Comparison of ENCODE assay signal across 19 mouse cellular contexts in genomic region chr9:108797477-108797876, GRCm38 (mm10). TPM values are rescaled to one million over a fixed set of nuclear protein-coding genes. Genes with fewer than 3 reads are reported as not detected.
DNase-seq lines count a peak whose midpoint lies in the region; ATAC-seq and TF ChIP-seq lines count a peak whose summit lies in the region.
"Had no signal": no experiment of that assay in that cellular context is flagged by ENCODE, and none has a peak within 500 bp of the region (broad histone marks: within the 10 kb centered on the region; RNA-seq: fewer than 3 reads in every experiment).

No protein-coding gene starts in this region.

- ATAC-seq in kidney, postnatal 0 days (replicated peaks; ENCODE audit: low FRiP score, low read depth): no peak
- no peak for ATAC-seq in embryonic facial prominence, embryonic 15.5 days (ENCODE audit: insufficient number of reproducible peaks, low FRiP score, low TSS enrichment, low read depth)
- ATAC-seq: forebrain, embryonic 16.5 days; intestine, embryonic 15.5 days; midbrain, embryonic 16.5 days had no signal

- H3ac ChIP-seq in C2C12 (ENCODE audit: control insufficient read depth, insufficient read length, low read depth): peak overlapping the region; percentile 22

- no peak overlapping the region; the same call in 1 of the 2 replicates for H3K4me2 ChIP-seq in kidney, postnatal 0 days (ENCODE audit: low read length)
- 0 out of 2 replicates have a peak overlapping the region, but pooled peaks have one; percentile 12 for H3K4me2 ChIP-seq in embryonic facial prominence, embryonic 15.5 days (replicated peaks)
- H3K4me2 ChIP-seq: intestine, embryonic 15.5 days had no signal

- no peaks in the 10 kb centered on the region for H3K27me3 ChIP-seq in heart, embryonic 10.5 days (ENCODE audit: insufficient read depth, poor library complexity, severe bottlenecking)
- no peaks in the 10 kb centered on the region for H3K27me3 ChIP-seq in kidney, postnatal 0 days (ENCODE audit: insufficient read depth, low read length)
- no peaks in the 10 kb centered on the region for H3K27me3 ChIP-seq in C2C12 (ENCODE audit: control insufficient read depth, insufficient read depth, insufficient read length)
- H3K27me3 ChIP-seq in embryonic facial prominence, embryonic 15.5 days: no peaks in the 10 kb centered on the region
- H3K27me3 ChIP-seq: intestine, embryonic 15.5 days had no signal

- H3K79me2 ChIP-seq in C2C12 (ENCODE audit: control insufficient read depth, insufficient read depth): peaks cover 73% of the 10 kb centered on the region

- 91% methylated on average over 7 of the region's 7 CpGs for WGBS in heart, embryonic 10.5 days
- 77% methylated on average over 7 of the region's 7 CpGs for WGBS in kidney, postnatal 0 days
- 88% methylated on average over 7 of the region's 7 CpGs for WGBS in embryonic facial prominence, embryonic 15.5 days

- intact Hi-C loops in heart, postnatal 10 days (cut with DNase I): no loop called here
- intact Hi-C loops in gastrocnemius, postnatal 36 days (cut with DNase I): no loop called here

- TF ChIP-seq CTCF in kidney, postnatal 0 days (IDR thresholded peaks at IDR 0.05; ENCODE audit: low read depth): no peak
- TF ChIP-seq CTCF in C2C12 (IDR thresholded peaks at IDR 0.05; ENCODE audit: control insufficient read depth, insufficient read depth, insufficient read length): no peak

- H3K27ac ChIP-seq in heart, embryonic 10.5 days: no peak overlapping the region
- H3K27ac ChIP-seq in kidney, postnatal 0 days: peak overlapping the region; percentile 37; the same call in 1 of the 2 replicates
- H3K27ac ChIP-seq in embryonic facial prominence, embryonic 15.5 days (replicated peaks): no peak overlapping the region
- H3K27ac ChIP-seq: hindbrain, embryonic 10.5 days; intestine, embryonic 15.5 days had no signal

- H3K9me3 ChIP-seq in heart, embryonic 10.5 days: no peaks in the 10 kb centered on the region
- H3K9me3 ChIP-seq in kidney, postnatal 0 days (replicated peaks; ENCODE audit: low read length): no peaks in the 10 kb centered on the region
- no peaks in the 10 kb centered on the region for H3K9me3 ChIP-seq in embryonic facial prominence, embryonic 15.5 days (replicated peaks)
- H3K9me3 ChIP-seq: hindbrain, embryonic 10.5 days; intestine, embryonic 15.5 days had no signal

- H3K4me1 ChIP-seq in heart, embryonic 10.5 days: peaks cover 31% of the 10 kb centered on the region
- peaks cover 9% of the 10 kb centered on the region for H3K4me1 ChIP-seq in kidney, postnatal 0 days (replicated peaks; ENCODE audit: insufficient read depth, low read length)
- peaks cover 32% of the 10 kb centered on the region for H3K4me1 ChIP-seq in embryonic facial prominence, embryonic 15.5 days

- H3K4me3 ChIP-seq in heart, embryonic 10.5 days: no peak overlapping the region
- no peak overlapping the region for H3K4me3 ChIP-seq in kidney, postnatal 0 days (replicated peaks; ENCODE audit: low read depth, low read length)
- H3K4me3 ChIP-seq in C2C12 (ENCODE audit: insufficient read depth, poor library complexity, severe bottlenecking): peak overlapping the region; percentile 26
- H3K4me3 ChIP-seq in embryonic facial prominence, embryonic 15.5 days (replicated peaks): 0 out of 2 replicates have a peak overlapping the region, but pooled peaks have one; percentile 10
- H3K4me3 ChIP-seq: erythroblast, embryonic 14.5 days; hindbrain, embryonic 10.5 days; intestine, embryonic 15.5 days had no signal

- peaks cover 64% of the 10 kb centered on the region for H3K36me3 ChIP-seq in heart, embryonic 10.5 days
- H3K36me3 ChIP-seq in kidney, postnatal 0 days (ENCODE audit: insufficient read depth, low read length): peaks cover 38% of the 10 kb centered on the region
- H3K36me3 ChIP-seq in C2C12 (ENCODE audit: control insufficient read depth, insufficient read depth): peaks cover 46% of the 10 kb centered on the region
- peaks cover 59% of the 10 kb centered on the region for H3K36me3 ChIP-seq in embryonic facial prominence, embryonic 15.5 days

- DNase-seq in heart, embryonic 10.5 days (ENCODE audit: low spot score): peak; percentile 58
- no peak for DNase-seq in heart, postnatal 10 days
- DNase-seq in kidney, postnatal 0 days (ENCODE audit: low spot score): no peak
- no peak for DNase-seq in kidney, adult 18-20 months
- no peak for DNase-seq in gastrocnemius, postnatal 36 days
- DNase-seq in thymus, postnatal 4 days: no peak
- DNase-seq: cerebellum, postnatal 14 days; embryo, embryonic 11 days; heart, adult 18-20 months; kidney, postnatal 10 days; lung, postnatal 14 days; right cerebral cortex, adult 18-20 months had no signal

- no peak overlapping the region for H3K9ac ChIP-seq in kidney, postnatal 0 days (ENCODE audit: low read depth, low read length)
- H3K9ac ChIP-seq in embryonic facial prominence, embryonic 15.5 days: no peak overlapping the region
- H3K9ac ChIP-seq: intestine, embryonic 15.5 days had no signal

- H3K79me3 ChIP-seq in C2C12 (ENCODE audit: low read depth): peaks cover 49% of the 10 kb centered on the region

TF ChIP-seq in C2C12, 6 proteins besides CTCF, POLR2A, EP300 and RAD21:
- no peak for TF ChIP-seq USF1 (IDR thresholded peaks at IDR 0.05; ENCODE audit: low read depth)
- TF ChIP-seq MAX (IDR thresholded peaks at IDR 0.05): no peak
- no peak for TF ChIP-seq MYOD1 (IDR thresholded peaks at IDR 0.05; ENCODE audit: control insufficient read depth, insufficient read length, low read depth)
- no peak for TF ChIP-seq FOSL1 (IDR thresholded peaks at IDR 0.05; ENCODE audit: insufficient read depth, low read length, poor library complexity, severe bottlenecking)
- TF ChIP-seq MYOG (IDR thresholded peaks at IDR 0.05; ENCODE audit: control insufficient read depth, extremely low read depth, insufficient read length): no peak
- TF ChIP-seq CEBPB (IDR thresholded peaks at IDR 0.05; ENCODE audit: low read depth): no peak

RNA-seq across cellular contexts. Expression of gene Nckipsd, which starts 10.7 kb away (rescaled TPM):
- 9.2 and 10.8 TPM in 2 replicates for polyA plus RNA-seq in heart, embryonic 10.5 days (2016; fragmentation: Nextera tagmentation; extraction: Ambion mirVana)
- total RNA-seq in heart, postnatal 10 days (2021): 10 to 100 TPM in 1 of 2 experiments, 1 to 10 TPM in 1; 9.0 to 11.5 TPM
- polyA plus RNA-seq in kidney, postnatal 0 days (2015; fragmentation: Nextera tagmentation; extraction: Ambion mirVana): 11.3 and 13.6 TPM in 2 replicates
- polyA plus RNA-seq in C2C12 (2012; fragmentation: generic; extraction: Trizol): 7.5 TPM
- polyA plus RNA-seq in embryonic facial prominence, embryonic 15.5 days (2015; fragmentation: Nextera tagmentation; extraction: Ambion mirVana): 16.5 and 20.4 TPM in 2 replicates
- total RNA-seq in gastrocnemius, postnatal 36 days (2021): 1 to 10 TPM; 2.8 to 3.2 TPM

RNA-seq across cellular contexts. Expression of gene Ip6k2, which starts 13.9 kb away (rescaled TPM):
- 48.1 and 63.9 TPM in 2 replicates for polyA plus RNA-seq in heart, embryonic 10.5 days (2016; fragmentation: Nextera tagmentation; extraction: Ambion mirVana)
- total RNA-seq in heart, postnatal 10 days (2021): 10 to 100 TPM; 39.6 to 42.0 TPM
- 74.6 and 79.5 TPM in 2 replicates for polyA plus RNA-seq in kidney, postnatal 0 days (2015; fragmentation: Nextera tagmentation; extraction: Ambion mirVana)
- 37.1 TPM for polyA plus RNA-seq in C2C12 (2012; fragmentation: generic; extraction: Trizol)
- 89.7 and 101 TPM in 2 replicates for polyA plus RNA-seq in embryonic facial prominence, embryonic 15.5 days (2015; fragmentation: Nextera tagmentation; extraction: Ambion mirVana)
- total RNA-seq in gastrocnemius, postnatal 36 days (2021): 10 to 100 TPM in 1 of 2 experiments, 1 to 10 TPM in 1; 9.9 to 14.5 TPM

RNA-seq across cellular contexts. Expression of gene Celsr3, which starts 28.6 kb away (rescaled TPM):
- 0.13 and 0.26 TPM in 2 replicates for polyA plus RNA-seq in heart, embryonic 10.5 days (2016; fragmentation: Nextera tagmentation; extraction: Ambion mirVana)
- under 1 TPM; 0.22 to 0.24 TPM for total RNA-seq in heart, postnatal 10 days (2021)
- 0.06 and 0.11 TPM in 2 replicates for polyA plus RNA-seq in kidney, postnatal 0 days (2015; fragmentation: Nextera tagmentation; extraction: Ambion mirVana)
- polyA plus RNA-seq in C2C12 (2012; fragmentation: generic; extraction: Trizol): 0.05 TPM
- 0.53 and 0.58 TPM in 2 replicates for polyA plus RNA-seq in embryonic facial prominence, embryonic 15.5 days (2015; fragmentation: Nextera tagmentation; extraction: Ambion mirVana)
- total RNA-seq in gastrocnemius, postnatal 36 days (2021): not detected

RNA-seq across cellular contexts. Expression of gene Slc26a6, which starts 55.6 kb away (rescaled TPM):
- 5.4 and 9.3 TPM in 2 replicates for polyA plus RNA-seq in heart, embryonic 10.5 days (2016; fragmentation: Nextera tagmentation; extraction: Ambion mirVana)
- total RNA-seq in heart, postnatal 10 days (2021): 10 to 100 TPM; 13.6 to 18.0 TPM
- 10.7 and 12.8 TPM in 2 replicates for polyA plus RNA-seq in kidney, postnatal 0 days (2015; fragmentation: Nextera tagmentation; extraction: Ambion mirVana)
- polyA plus RNA-seq in C2C12 (2012; fragmentation: generic; extraction: Trizol): 4.3 TPM
- 15.2 and 15.3 TPM in 2 replicates for polyA plus RNA-seq in embryonic facial prominence, embryonic 15.5 days (2015; fragmentation: Nextera tagmentation; extraction: Ambion mirVana)
- total RNA-seq in gastrocnemius, postnatal 36 days (2021): 10 to 100 TPM; 16.5 to 19.3 TPM

Comparison
In these comparisons a context has a peak if more than half of its experiments do, and no peak if none do; other contexts are left out.
1. H3K4me3 ChIP-seq: peak in C2C12 (single experiment) and embryonic facial prominence, embryonic 15.5 days (single experiment); none in heart, embryonic 10.5 days (single experiment) and kidney, postnatal 0 days (single experiment).